10 mouse cellular contexts compared by ENCODE assay signal in the genomic region with DNA sequence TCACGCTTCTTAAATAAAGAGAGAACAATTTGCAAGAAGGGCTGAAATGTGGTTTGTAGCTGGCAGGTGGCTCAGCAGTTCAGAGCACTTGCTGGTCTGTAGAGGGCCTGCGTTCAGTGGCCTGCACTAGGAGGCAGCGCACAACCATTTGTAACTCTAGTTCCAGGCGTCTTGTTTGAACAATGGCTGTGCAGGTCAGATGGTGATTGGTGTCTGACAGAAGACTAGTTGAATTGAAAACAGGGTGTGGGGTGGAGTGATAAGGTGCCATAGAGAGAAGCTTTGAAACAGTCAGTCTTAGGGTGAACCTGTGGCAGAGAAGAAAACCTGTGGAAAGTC. TPM values are rescaled to one million over a fixed set of nuclear protein-coding genes. Genes with fewer than 3 reads are reported as not detected.
A peak's percentile ranks its signal among the peaks of the same experiment; 100 is the strongest.
DNase-seq lines count a peak whose midpoint lies in the region; ATAC-seq and TF ChIP-seq lines count a peak whose summit lies in the region.
"Had no signal": no experiment of that assay in that cellular context is flagged by ENCODE, and none has a peak within 500 bp of the region (broad histone marks: within the 10 kb centered on the region; RNA-seq: fewer than 3 reads in every experiment).

No protein-coding gene starts in this region.

- TF ChIP-seq CTCF in thymus, adult 2 months (IDR thresholded peaks at IDR 0.05; ENCODE audit: borderline replicate concordance, control insufficient read depth, extremely low read depth, insufficient read depth, low read length, poor library complexity): no peak

- H3K4me1 ChIP-seq in heart, embryonic 13.5 days: peaks cover 99% of the 10 kb centered on the region
- H3K4me1 ChIP-seq in thymus, adult 2 months (replicated peaks; ENCODE audit: control insufficient read depth, insufficient read depth, low read length): peaks cover 72% of the 10 kb centered on the region
- peaks cover 71% of the 10 kb centered on the region for H3K4me1 ChIP-seq in limb, embryonic 15.5 days

- peak overlapping the region; percentile 35; the same call in 1 of the 2 replicates for H3K9ac ChIP-seq in heart, embryonic 13.5 days
- no peak overlapping the region for H3K9ac ChIP-seq in limb, embryonic 15.5 days

- no peaks in the 10 kb centered on the region for H3K36me3 ChIP-seq in heart, embryonic 13.5 days
- no peaks in the 10 kb centered on the region for H3K36me3 ChIP-seq in thymus, adult 2 months (ENCODE audit: control insufficient read depth, insufficient read depth, low read length)
- H3K36me3 ChIP-seq in limb, embryonic 15.5 days: no peaks in the 10 kb centered on the region

- 62% methylated on average over 4 of the region's 4 CpGs for WGBS in heart, embryonic 13.5 days
- WGBS in thymus, adult 2 months: 14% methylated on average over 4 of the region's 4 CpGs
- WGBS in limb, embryonic 15.5 days: 57% methylated on average over 4 of the region's 4 CpGs

- no peak overlapping the region for H3K4me3 ChIP-seq in heart, embryonic 13.5 days
- no peak overlapping the region for H3K4me3 ChIP-seq in thymus, adult 2 months (ENCODE audit: control insufficient read depth, insufficient read depth, low read length)
- no peak overlapping the region for H3K4me3 ChIP-seq in limb, embryonic 15.5 days

- peak overlapping the region; percentile 13 for H3K27ac ChIP-seq in heart, embryonic 13.5 days (replicated peaks)
- H3K27ac ChIP-seq in thymus, adult 2 months (ENCODE audit: control insufficient read depth, insufficient read depth, low read length): peak overlapping the region; percentile 89
- H3K27ac ChIP-seq in limb, embryonic 15.5 days: peak overlapping the region; percentile 40; the same call in 1 of the 2 replicates

- 0 out of 2 replicates have a peak overlapping the region, but pooled peaks have one; percentile 20 for H3K4me2 ChIP-seq in heart, embryonic 13.5 days
- H3K4me2 ChIP-seq in limb, embryonic 15.5 days: no peak overlapping the region

- no peaks in the 10 kb centered on the region for H3K27me3 ChIP-seq in heart, embryonic 13.5 days (replicated peaks)
- no peaks in the 10 kb centered on the region for H3K27me3 ChIP-seq in thymus, adult 2 months (ENCODE audit: control insufficient read depth, insufficient read depth, low read length)
- H3K27me3 ChIP-seq in limb, embryonic 15.5 days: no peaks in the 10 kb centered on the region

- no peak for DNase-seq in heart, adult 18-20 months
- DNase-seq in thymus, adult 2 months: no peak
- no peak for DNase-seq in thymus, postnatal 10 days (ENCODE audit: low spot score in 2 of 2)
- peak; percentile 65 for DNase-seq in yolk sac, embryonic 10.5 days (ENCODE audit: low spot score)
- DNase-seq in left cerebral cortex, adult 8-10 months (ENCODE audit: low spot score in 2 of 2): no peak
- DNase-seq in neural tube, embryonic 10.5 days (ENCODE audit: extremely low spot score, low spot score): no peak
- DNase-seq: cerebellum, adult 18-20 months; gastrocnemius, postnatal 14 days had no signal

- no peak for TF ChIP-seq POLR2A in thymus, adult 2 months (IDR thresholded peaks at IDR 0.05; ENCODE audit: control insufficient read depth, extremely low read depth, insufficient read depth, low read length, poor library complexity)

- no peaks in the 10 kb centered on the region for H3K9me3 ChIP-seq in heart, embryonic 13.5 days
- no peaks in the 10 kb centered on the region for H3K9me3 ChIP-seq in limb, embryonic 15.5 days

- ATAC-seq in heart, embryonic 13.5 days (ENCODE audit: extremely low read depth, insufficient number of reproducible peaks, low FRiP score, low TSS enrichment): no peak
- ATAC-seq in limb, embryonic 15.5 days (ENCODE audit: insufficient number of reproducible peaks, low FRiP score, low TSS enrichment, low read depth): no peak

RNA-seq across cellular contexts. Expression of gene Srebf2, which starts 17.0 kb away (rescaled TPM):
- polyA plus RNA-seq in heart, embryonic 13.5 days (2015; fragmentation: Nextera tagmentation; extraction: Ambion mirVana): 89.4 and 92.6 TPM in 2 replicates
- 10 to 100 TPM; 18.2 to 22.1 TPM for total RNA-seq in heart, adult 18-20 months (2021)
- polyA plus RNA-seq in thymus, adult 2 months (2012; rRNA removed): 410 and 478 TPM in 2 replicates
- polyA plus RNA-seq in limb, embryonic 15.5 days (2015; fragmentation: Nextera tagmentation; extraction: Ambion mirVana): 155 and 165 TPM in 2 replicates
- total RNA-seq in left cerebral cortex, adult 8-10 months (2022): 100 to 1,000 TPM; 204 to 229 (median 207) TPM

RNA-seq across cellular contexts. Expression of gene Ccdc134, which starts 36.3 kb away (rescaled TPM):
- 9.0 and 9.6 TPM in 2 replicates for polyA plus RNA-seq in heart, embryonic 13.5 days (2015; fragmentation: Nextera tagmentation; extraction: Ambion mirVana)
- 1 to 10 TPM; 4.0 to 4.4 TPM for total RNA-seq in heart, adult 18-20 months (2021)
- 33.1 and 39.4 TPM in 2 replicates for polyA plus RNA-seq in thymus, adult 2 months (2012; rRNA removed)
- polyA plus RNA-seq in limb, embryonic 15.5 days (2015; fragmentation: Nextera tagmentation; extraction: Ambion mirVana): 24.6 and 28.8 TPM in 2 replicates
- total RNA-seq in left cerebral cortex, adult 8-10 months (2022): 10 to 100 TPM in 1 of 4 experiments, 1 to 10 TPM in 3; 8.1 to 11.8 (median 9.0) TPM

RNA-seq across cellular contexts. Expression of gene Shisa8, which starts 48.6 kb away (rescaled TPM):
- polyA plus RNA-seq in heart, embryonic 13.5 days (2015; fragmentation: Nextera tagmentation; extraction: Ambion mirVana): 0.17 and 0.21 TPM in 2 replicates
- total RNA-seq in heart, adult 18-20 months (2021): under 1 TPM in 1 of 2 experiments, not detected in 1; 0.21 TPM
- polyA plus RNA-seq in thymus, adult 2 months (2012; rRNA removed): 0.93 and 1.1 TPM in 2 replicates
- polyA plus RNA-seq in limb, embryonic 15.5 days (2015; fragmentation: Nextera tagmentation; extraction: Ambion mirVana): 0.25 and 0.40 TPM in 2 replicates
- total RNA-seq in left cerebral cortex, adult 8-10 months (2022): 1 to 10 TPM; 3.1 to 5.3 (median 5.0) TPM

Comparison
In these comparisons a context has a peak if more than half of its experiments do, and no peak if none do; other contexts are left out.
1. H3K27ac ChIP-seq: peak in every context shown above with its lines; median percentile 89 in thymus, adult 2 months; 40 in limb, embryonic 15.5 days; 13 in heart, embryonic 13.5 days.